Mouse (Mus musculus) left cerebral cortex, adult 8-10 months (tissue): ENCODE measurements around the gene Taf8. TPM values are rescaled to one million over a fixed set of nuclear protein-coding genes. Genes with fewer than 3 reads are reported as not detected.

Experiments
- DNase-seq, 2 experiments: peaks; one replicate each; pipeline ENCODE4 v3.0.0; 2022; ENCODE audit warnings: low spot score in 2 of 2
- total RNA-seq, 4 experiments: library from RNA; stranded (reverse); gene quantifications; 2 replicates each; pipeline ENCODE4 v1.2.4; 2022

Gene Taf8
- 10 to 100 TPM; 17.6 to 22.3 (median 19.1) TPM for total RNA-seq

DNA sequence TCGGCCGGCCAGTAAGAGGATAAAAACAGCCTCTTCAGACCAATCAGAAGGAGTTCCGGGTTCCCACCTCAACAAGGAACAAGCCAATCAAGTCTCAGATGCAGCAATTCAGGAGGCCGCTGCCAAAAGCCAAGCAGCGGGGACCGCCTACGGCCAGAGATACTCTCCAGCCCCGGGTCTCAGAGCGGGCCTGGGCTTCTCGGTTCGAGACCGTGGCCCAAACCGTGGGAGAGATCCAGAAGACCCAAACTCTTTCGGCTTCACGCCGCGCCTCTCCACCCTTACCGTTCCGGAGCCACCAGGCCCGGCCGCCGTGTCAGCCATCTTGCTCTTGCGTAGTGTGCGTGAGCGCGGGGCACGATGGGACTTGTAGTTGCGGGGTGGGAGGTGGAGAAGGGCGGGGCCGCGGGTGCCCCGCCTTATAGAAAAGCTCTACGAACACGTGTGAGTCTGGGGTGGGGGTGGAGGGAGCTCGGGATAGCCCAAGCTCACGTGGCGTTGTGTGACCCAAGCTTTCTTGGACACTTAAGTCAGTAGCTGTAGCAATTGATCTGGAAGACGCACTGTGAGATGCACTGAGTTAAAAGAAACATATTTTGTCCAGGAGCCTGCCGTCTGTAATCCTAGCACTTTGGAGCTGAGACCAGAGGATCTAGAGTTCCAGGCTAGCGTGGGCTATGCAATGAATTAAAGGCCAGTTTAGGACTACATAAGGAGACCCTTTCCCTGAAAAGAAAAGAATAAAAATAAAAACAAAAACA, at the start of gene Taf8:
Taf8 (minus strand) TSS at position 347 of the 761 bp plus-strand sequence.
- DNase-seq = peak; percentile 88 to 90

DNA sequence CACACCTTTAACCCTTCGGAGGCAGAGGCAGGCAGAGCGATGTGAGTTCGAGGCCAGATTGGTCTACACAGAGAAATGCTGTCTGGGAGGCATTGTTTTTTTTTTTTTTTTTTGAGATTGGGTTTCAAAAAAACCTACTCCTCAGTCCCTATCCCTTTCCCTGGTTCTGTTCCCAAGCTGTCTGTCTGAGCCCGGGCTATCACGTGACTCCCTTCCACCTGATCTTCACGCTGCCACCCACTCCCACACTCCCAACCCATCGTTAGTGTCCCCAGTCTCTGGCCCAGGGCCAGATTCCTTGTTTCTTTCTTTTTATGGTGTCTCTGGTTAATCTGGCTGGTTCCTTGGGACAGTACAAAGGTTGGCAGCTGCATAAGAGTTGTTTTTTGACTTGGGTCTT, 49.0 kb upstream of the Taf8 start:
- DNase-seq = no peak

DNA sequence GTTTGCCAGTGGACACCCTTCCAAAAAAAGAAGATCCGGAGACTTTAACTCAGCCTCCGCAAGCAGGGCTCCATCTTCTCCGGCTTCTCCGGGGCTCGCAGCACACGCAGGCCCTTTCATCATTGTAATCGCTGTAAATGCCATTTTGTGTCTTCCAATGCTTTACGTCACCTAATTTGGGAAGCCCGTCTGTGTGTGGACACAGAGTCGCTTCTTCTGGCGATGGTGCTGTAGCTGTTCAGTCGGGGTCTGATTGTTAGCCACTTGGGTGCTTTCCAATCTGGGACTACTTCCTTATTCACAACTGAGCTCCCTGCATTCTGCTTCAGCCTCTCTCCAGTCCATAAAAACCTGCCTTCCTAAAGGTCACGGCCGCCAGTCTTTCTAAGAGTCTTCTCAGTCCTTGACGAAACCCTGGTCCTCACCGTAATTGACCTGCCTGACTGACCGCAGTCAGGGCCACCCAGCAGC, 43.8 kb upstream of the Taf8 start:
- peak in 1 of 2 experiments; percentile 27 for DNase-seq

DNA sequence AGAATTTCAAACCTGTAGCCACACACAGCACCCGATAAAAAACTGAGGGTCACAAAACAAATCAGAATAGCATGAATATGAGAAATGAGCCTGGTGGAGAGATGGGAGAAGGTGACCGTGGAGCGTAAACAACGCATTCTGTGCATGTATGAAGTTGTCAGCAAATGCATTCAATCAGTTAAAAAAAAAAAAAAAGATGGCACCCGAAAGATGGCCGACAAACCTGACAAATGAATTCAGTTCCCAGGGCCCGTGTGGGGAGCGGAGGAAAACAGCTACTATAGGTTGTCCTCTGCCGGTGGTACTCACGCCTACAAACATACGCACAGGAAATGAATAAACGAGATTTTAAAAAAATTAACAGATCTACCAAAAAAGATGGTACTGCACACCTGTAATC, 43.1 kb upstream of the Taf8 start:
- no peak for DNase-seq

DNA sequence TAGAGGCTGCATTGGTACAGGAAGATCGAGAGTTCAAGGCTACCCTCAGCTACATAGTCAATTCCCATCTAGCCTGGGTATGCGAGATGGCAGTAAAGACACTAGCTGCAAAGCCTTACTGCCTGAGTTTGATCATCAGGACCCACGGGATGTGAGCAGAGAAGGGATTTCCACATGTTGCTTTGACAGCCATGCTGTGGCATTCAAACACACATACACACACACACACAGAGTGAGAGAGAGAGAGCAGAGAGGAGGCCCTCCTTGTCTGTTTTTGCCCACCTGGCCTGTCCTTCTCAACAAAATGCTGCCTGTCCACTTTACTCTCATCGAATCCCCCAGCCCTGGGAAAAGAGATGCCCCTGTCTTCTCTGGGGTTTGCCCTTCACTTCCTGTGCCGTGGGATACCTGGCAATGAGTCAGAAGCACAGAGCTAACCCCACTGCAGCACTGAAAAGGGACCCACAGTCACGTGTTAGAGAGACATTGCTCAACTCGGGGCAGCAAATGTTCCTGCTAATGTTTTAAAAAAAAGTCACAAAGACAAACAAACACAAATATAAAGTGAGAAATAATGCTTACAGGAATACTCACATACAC, 41.1 kb upstream of the Taf8 start:
- no peak for DNase-seq

DNA sequence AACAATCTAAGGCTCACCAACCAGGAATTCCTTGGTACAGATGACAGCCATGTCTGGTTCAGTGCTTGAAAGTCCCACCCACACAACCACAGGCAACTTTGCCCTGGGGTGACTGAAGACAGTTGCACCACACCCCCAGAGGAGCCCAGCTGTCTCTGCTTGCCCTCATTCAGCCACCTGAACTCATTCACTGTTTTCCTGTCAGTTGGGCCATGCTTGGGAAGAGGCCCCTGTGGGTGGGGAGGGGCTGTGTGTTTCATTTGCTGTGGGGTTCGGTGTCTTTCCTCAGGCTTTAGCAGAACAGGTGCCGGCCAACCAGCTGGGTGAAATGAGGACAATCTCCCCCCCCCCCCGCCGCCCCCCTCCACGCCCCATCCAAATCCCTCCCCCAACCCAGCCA, 40.0 kb upstream of the Taf8 start:
- no peak for DNase-seq

DNA sequence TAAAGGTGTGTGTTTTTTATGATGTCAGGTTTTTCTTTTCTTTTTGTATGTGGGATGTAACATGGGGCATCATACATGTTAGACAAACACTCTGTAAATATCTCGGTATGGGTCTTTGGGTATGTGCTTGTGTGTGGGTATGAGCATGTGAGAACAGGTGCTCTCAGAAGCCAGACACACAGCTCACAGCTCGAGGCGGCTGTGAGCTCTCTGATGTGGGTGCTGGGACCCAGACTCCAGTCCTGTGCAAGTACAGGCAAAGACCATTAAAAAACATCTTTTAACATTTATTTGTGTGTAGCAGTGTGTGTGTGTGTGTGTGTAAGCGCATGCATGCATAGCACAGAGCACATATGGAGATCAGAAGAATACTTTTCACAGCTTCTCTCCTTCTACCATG, 37.0 kb upstream of the Taf8 start:
- DNase-seq = no peak

DNA sequence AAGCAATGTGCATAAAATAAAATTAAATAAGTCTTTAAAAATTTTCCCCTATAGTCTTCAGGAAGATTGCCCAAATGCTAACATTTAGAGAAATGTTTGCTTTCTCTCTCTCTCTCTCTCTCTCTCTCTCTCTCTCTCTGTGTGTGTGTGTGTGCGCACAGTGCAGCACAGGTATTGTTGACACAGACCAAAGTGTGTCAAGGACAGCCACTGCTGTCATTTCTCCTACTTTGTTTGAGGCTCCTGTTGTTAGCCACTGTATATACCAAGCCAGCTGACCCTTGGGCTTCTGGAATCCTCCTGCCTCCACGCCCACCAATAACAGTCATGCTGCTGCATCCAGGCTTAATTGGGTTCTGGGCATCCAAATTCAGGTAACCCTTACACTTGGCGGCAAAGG, 36.0 kb upstream of the Taf8 start:
- DNase-seq = no peak

DNA sequence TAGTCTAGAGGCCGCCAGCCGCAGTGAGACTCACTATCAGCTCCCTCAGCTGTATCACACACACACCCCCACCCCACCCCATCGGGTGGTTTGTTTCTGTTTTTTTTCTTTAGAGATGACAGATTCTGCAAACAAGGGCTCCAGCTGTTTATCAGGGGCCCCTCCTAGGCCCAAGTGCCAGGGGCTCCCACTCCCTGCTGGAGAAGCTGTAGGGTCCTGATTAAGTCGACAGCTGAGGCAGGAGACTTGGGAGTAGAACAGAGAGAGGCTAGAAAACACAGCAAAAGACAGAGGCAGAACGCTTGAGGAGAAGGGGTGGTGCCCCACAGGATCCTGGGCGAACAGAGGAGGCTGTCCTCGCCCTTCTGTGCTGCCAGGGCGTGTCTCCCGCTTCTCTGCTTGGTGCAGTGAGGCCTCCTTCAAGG, 33.7 kb upstream of the Taf8 start:
- DNase-seq = no peak

DNA sequence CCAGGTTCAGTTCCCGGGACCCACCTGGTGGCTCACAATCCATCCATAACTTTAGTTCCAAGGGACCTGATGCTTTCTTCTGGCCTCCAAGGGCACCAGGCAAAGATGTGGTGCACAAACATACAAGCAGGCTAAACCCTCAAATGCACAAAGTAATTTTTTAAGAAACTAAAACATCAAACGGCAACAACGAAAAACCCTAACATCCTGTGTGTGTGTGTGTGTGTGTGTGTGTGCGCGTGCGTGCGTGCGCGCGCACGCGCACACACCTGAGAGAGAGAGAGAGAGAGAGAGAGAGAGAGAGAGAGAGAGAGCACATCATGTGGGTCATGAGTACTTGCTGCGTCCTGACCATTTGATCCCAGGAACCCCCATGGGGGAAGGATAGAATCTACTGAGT, 31.6 kb upstream of the Taf8 start:
- DNase-seq = no peak

DNA sequence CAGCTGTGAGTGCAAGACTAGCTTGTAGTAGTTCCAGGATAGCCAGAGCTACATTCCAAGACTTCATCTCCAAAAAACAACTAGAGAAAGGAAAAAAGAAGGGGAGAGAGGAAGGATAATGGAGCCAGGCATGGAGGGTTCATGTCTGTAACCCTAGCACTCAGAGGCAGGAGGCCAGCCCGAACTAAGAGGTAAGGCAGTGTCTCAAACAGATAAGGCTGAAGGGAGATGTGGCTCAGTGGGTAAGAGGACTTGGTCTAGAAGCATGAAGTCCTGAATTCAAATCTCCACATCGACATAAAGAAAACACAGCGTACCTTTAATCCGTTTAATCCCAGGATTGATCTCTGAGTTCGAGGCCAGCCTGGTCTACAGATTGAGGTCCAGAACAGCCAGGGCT, 30.3 kb upstream of the Taf8 start:
- no peak for DNase-seq

DNA sequence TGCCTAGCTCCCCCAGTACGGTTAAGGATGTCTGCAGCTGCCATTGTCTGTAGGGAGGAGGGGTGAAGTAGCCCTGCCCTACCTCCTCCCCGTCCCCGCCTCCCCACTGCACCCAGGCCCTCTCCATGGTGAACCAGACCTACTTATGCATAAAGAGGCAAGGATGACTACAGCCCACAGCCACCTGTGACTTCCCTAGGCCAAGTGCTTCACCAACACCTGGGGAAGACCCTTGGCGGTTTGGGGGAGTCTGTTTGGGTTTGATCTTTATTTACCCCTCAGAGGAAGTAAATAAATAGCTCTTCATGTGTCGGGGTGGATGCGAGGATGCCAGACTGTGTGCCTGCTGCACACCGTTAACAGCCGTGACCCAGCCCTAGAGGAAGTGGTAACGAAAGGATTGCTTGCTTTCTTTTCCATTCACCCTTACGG, 29.3 kb upstream of the Taf8 start:
- DNase-seq = no peak

DNA sequence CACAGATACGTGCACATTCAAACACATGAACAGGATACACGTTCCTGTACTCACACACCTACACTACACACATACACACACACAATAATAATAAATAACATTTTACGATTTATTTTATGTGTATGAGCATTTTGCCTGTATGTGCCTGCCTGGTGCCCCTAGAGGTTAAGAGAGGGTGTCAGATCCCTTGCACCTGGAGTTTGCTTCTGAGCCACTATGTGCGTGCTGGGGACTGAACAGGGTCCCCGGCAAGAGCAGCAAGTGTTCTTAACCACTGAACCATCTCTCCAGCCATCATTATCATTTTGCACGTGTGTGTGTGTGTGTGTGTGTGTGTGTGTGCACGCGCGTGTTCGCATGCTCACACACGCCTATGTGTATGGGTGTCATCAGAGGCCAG, 27.5 kb upstream of the Taf8 start:
- no peak for DNase-seq

DNA sequence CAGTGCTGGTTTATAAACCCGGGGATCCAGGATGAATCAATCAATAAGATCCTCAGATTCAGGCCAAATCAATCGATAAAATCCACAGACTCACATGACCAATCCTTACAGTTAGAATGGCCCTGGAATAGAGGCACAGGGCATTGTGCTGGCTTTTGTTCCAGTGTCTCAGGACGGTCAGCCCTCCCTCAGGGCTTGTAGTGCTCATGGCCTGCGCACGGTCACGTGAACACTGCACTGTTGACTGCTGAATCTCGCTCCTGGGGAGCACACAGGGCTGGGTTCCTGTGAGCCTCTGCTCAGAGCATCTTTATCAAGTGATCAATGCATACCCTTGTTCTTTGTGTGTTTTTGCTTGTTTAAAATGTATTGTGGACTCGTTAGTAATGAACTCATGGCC, 26.8 kb upstream of the Taf8 start:
- no peak for DNase-seq

DNA sequence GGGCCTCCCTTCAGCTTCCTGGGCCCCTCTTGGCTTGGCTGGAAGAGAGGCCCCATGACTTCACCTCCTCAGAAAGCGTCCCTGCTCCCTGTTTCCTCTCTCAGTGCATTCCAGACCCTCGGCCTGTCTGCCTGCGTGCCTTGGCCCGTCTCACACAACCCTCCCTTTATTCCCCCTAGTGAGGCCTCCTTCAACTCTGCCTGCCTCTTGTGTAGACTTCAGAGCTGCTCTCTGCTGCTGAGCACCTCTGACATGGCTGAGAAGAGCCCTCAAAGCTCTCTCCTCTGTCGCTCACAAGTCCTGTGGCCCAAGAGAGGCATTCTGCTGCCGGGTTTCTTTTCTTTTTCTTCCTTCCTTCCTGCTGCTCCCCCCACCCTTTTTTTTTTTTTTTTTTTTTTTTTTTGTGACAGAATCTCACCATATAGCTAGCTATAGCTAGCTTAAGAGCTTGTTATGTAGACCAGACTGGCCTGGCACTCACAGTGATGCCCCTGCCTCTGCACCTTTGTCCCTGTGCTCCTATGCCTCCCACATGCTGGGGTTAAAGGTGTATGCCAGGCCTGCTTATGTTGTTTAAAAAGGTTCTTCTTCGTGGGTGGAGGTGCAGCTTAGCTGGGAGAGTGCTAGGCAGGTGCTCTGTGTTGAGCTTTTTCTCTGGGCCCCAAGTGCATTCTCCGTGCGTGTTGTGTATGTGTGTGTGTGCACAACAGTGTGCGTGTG, 25.6 kb upstream of the Taf8 start:
- no peak for DNase-seq

DNA sequence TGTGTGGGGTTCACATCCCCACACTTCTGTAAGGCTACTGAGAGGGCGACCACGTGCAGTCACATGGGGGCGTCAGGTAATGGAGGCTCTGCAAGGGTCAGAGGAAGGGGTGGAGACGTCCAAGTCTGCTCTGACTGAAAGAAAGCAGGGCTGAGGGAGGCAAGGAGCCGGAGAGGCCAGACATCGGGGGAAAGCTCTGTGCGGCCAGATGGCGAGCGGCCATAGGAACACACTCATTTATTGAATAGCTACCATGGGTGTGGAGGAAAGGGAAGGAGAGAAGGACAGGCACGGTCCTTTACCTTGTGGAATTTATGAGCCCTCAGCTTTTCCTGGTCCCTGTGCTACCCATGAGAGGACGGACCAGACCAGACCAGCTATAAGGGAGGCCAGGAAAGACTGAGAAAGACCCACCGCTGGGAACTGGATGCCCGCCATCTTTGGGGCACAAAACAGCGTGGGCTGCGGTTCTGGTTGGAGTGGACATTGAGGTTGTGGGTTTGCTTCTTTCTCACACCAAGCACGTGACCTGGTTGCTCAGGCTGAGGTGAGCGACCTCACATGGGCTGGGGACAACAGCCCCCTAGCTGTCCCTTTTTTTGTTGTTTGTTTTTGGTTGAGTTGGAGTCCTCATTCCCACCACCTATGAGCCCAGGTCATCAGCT, 24.9 kb upstream of the Taf8 start:
- DNase-seq = no peak

DNA sequence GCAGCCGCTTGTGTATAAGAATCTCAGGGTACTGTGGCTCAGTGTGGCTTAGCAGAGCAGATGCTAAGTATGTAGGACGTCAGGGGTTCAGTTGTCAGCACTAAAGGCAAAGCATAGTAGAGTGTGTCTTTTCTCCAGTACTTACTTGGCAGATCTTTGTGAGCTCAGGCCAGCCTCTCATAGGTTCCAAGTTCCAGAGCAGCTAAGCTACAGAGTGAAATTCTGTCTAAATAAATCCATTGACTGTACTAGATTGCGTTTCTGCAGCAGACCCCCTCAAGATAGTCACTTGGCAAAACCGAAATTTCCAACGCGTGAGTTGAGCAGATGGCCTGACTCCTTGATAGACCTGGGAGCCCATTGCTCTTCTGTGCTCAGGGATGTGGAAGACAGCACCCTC, 22.9 kb upstream of the Taf8 start:
- no peak for DNase-seq

DNA sequence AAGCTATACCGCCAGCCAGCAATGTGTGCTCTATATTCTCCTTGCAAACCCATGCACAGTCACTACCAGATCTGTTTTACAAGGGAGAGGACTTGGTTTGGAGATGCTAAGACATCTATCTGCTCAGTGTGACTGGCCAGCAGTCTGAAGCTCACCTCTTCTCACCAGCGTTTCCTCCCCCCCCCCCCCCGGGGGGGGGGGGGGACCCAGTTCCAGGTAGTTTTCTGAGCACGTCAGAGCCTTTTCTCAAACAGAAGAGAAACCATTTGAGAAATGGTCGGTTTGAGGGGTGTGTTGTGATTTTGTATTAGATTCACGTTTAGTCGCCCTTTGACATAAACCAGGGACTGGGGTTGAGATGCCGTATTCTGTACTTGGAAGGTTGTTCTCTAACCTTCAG, 22.0 kb upstream of the Taf8 start:
- no peak for DNase-seq

DNA sequence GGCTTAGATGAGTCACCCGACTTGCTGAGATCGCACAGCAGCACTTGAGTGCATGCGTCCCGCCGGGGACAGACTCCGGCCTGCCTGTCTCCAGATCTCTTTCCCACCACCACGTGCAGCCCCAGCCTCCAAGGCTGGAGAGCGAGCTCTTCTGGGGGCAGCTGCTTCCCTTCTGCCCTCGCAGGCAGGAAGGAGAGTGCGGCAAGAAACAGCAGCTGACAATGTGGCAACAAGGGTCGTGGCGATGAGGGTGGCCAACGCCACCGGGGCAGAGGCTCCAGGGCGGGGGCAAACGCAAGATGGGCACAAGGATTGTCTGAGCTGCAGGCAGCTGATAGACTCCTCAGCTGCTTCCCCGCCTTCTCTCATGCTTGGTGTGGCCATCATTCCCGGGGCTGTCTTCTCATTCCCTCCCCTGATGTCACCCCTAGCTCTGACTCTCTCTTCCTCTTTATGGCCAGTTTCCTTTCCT, 21.2 kb upstream of the Taf8 start:
- DNase-seq = no peak

DNA sequence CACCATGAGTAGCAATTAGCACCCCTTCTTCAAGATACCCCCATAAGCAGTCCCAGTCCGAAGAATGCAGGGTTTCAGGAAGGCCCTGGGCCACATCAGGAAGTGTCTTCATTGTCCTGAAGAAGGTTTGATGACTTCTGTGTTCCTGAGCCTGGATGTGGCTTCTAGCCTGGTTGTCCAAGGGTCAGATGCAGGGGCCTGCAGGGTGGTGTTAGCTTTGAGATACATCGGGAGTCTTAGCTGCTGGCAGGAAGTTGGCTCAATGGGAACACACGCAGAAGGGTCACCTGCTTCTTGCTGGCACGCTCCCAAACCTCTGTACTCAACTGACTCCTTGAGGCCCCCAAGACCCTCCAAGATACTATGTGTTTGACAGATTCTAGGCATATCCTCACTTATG, 20.4 kb upstream of the Taf8 start:
- DNase-seq = no peak

DNA sequence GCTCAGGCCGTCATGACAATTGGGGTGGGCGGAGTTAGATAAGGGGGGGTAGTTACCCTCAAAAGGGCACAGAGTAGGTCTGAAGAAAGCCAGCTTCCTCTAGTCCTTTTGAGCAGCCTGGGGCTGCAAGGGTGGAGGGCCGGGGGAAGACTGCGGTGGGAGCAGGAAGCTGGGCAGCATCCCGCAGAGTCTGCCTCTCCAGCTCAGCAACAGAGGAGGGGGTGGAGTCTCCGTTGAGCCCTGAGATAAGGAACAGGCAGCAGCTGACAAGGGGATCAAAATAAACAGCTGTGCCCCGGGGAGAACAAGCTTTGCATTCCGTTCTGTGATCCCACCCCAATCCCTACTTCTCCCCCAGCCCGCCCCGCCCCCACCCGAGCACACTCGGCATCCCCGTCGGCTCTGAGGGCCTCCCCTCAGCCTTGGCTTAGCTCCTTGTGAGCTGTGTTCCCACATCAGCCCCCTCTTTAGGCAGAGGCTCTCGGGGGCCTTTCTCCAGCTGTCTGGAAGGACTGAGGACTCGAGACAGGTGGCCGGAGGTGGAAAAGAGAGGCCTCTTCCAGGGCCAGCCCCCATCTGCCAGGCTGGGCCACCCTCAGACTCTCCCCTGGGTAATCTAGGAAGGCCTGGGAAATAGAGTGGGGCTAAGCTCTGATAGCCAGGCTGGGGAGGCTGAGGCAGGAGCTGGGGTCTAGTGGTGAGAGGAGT, 19.6 kb upstream of the Taf8 start:
- no peak for DNase-seq
